Mouse (Mus musculus) MEL (cell line): ENCODE data around the gene Gja1.

Experiments
- BHLHE40 ChIP-seq: IDR thresholded peaks from 2 replicates; pipeline ENCODE4 v1.6.1; 2012; ENCODE audit warnings: low read depth, mild to moderate bottlenecking, inconsistent platforms, low read length, improper control_type of control experiment, borderline replicate concordance
- CHD2 ChIP-seq: IDR thresholded peaks from 2 replicates; pipeline ENCODE4 v1.6.1; 2011; ENCODE audit warnings: low read length, improper control_type of control experiment
- CTCF ChIP-seq, 3 experiments: IDR thresholded peaks in 2 of 3; conservative IDR thresholded peaks in 1 of 3; 2 replicates each; pipeline ENCODE4 v1.5.1; 2011 to 2012; ENCODE audit warnings: low read length in 3 of 3, low read depth in 2 of 3, mild to moderate bottlenecking in 2 of 3, improper control_type of control experiment in 1 of 3, inconsistent platforms in 1 of 3, mixed read lengths in 1 of 3, moderate library complexity in 1 of 3; ENCODE audit not compliant: control insufficient read depth in 1 of 3, insufficient read depth in 1 of 3, poor library complexity in 1 of 3, severe bottlenecking in 1 of 3
- HCFC1 ChIP-seq: IDR thresholded peaks from 2 replicates; pipeline ENCODE4 v1.6.1; 2012; ENCODE audit warnings: low read depth, mild to moderate bottlenecking, inconsistent platforms, low read length, improper control_type of control experiment, moderate library complexity
- MAZ ChIP-seq: IDR thresholded peaks from 2 replicates; pipeline ENCODE4 v1.6.1; 2012; ENCODE audit warnings: low read depth, mild to moderate bottlenecking, inconsistent platforms, low read length, improper control_type of control experiment
- TCF12 ChIP-seq: IDR thresholded peaks from 2 replicates; pipeline ENCODE4 v1.6.1; 2014; ENCODE audit warnings: low read depth, mild to moderate bottlenecking, inconsistent platforms, low read length, improper control_type of control experiment, moderate library complexity
- USF1 ChIP-seq: IDR thresholded peaks from 2 replicates; pipeline ENCODE4 v1.6.1; 2014; ENCODE audit warnings: low read depth, mild to moderate bottlenecking, inconsistent platforms, low read length, improper control_type of control experiment, moderate library complexity

DNA sequence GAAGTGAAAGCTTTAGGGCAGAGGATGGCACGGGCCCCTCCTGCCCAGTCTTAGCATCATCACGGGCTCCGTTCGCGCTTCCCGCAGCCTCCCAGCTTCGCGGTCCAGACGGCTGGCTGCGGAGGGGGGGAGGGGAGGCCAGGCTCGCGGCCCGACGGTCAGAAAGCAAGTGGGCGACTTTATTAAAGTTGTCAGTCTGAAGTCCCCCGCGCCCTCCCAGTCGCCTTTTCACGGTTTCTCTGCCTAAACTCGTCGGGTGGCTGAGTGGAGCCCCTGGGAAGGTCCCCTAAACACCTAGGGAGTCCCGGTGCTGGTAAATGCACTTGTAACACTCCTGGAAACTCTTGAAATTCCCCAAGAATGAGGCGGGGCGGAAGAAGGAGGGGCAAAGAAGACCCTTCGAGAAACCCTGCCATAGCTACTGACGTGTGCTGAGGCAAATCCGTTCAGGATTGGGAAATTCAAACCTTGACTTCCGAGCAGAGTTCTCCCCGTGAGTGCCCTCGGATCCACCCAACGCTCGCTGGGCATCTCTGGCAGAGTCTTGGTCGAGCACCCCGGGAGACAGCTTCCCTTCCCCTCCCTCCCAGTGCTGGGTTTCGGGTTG is 1.6 kb downstream of the Gja1 start:
- TF ChIP-seq HCFC1 (no peak), BHLHE40 (no peak), TCF12 (no peak), USF1 (no peak), CHD2 (no peak), CTCF (IDR thresholded peaks at IDR 0.05 in 2 of 3, conservative IDR thresholded peaks at IDR 0.05 in 1 of 3; ENCODE audit: control insufficient read depth in 1 of 3, insufficient read depth in 1 of 3, low read depth in 2 of 3, low read length in 3 of 3, poor library complexity in 1 of 3, severe bottlenecking in 1 of 3) (no peak), MAZ (no peak)
